Mouse (Mus musculus) kidney, adult 2 months (tissue): ENCODE results near the gene Casc4.

ENCODE experiments used
- CTCF ChIP-seq: fragments of 200-500 bp; conservative IDR thresholded peaks from 2 replicates; pipeline ENCODE4 v1.5.1; 2011; ENCODE audit warnings: low read depth, mild to moderate bottlenecking, control low read depth, low read length, moderate library complexity, mixed read lengths; ENCODE audit not compliant: insufficient read depth, insufficient read length
- POLR2A ChIP-seq: fragments of 200-500 bp; IDR thresholded peaks from one replicate; pipeline ENCODE4 v1.6.1; 2011; ENCODE audit warnings: low read depth, low read length, control low read depth

GRCm38 (mm10) chr2:121886406-121886805 lies 19.6 kb downstream of the Casc4 start:
- TF ChIP-seq CTCF = no peak
- no peak for TF ChIP-seq POLR2A
